ENCODE assay signal across 10 mouse cellular contexts in genomic region chr16:32650974-32651618, GRCm38 (mm10). TPM values are rescaled to one million over a fixed set of nuclear protein-coding genes. Genes with fewer than 3 reads are reported as not detected.
DNase-seq lines count a peak whose midpoint lies in the region; ATAC-seq and TF ChIP-seq lines count a peak whose summit lies in the region.
"Had no signal": no experiment of that assay in that cellular context is flagged by ENCODE, and none has a peak within 500 bp of the region (broad histone marks: within the 10 kb centered on the region; RNA-seq: fewer than 3 reads in every experiment).

No protein-coding gene starts in this region.

- H3K9ac ChIP-seq in kidney, embryonic 15.5 days = no peak overlapping the region
- no peak overlapping the region for H3K9ac ChIP-seq in kidney, postnatal 0 days (ENCODE audit: low read depth, low read length)
- H3K9ac ChIP-seq: embryonic facial prominence, embryonic 12.5 days; limb, embryonic 15.5 days had no signal

- H3K27me3 ChIP-seq in kidney, embryonic 15.5 days = no peaks in the 10 kb centered on the region
- no peaks in the 10 kb centered on the region for H3K27me3 ChIP-seq in kidney, postnatal 0 days (ENCODE audit: insufficient read depth, low read length)
- no peaks in the 10 kb centered on the region for H3K27me3 ChIP-seq in splenic B cell, adult 2 months (ENCODE audit: control insufficient read depth, insufficient read depth, low read length, poor library complexity, severe bottlenecking)
- H3K27me3 ChIP-seq: embryonic facial prominence, embryonic 12.5 days; limb, embryonic 15.5 days had no signal

- ATAC-seq in kidney, embryonic 15.5 days (replicated peaks; ENCODE audit: low FRiP score) = no peak; the same call in 1 of the 2 replicates
- no peak for ATAC-seq in kidney, postnatal 0 days (replicated peaks; ENCODE audit: low FRiP score, low read depth)

- TF ChIP-seq CTCF in kidney, postnatal 0 days (IDR thresholded peaks at IDR 0.05; ENCODE audit: low read depth) = no peak
- no peak for TF ChIP-seq CTCF in left cerebral cortex, adult 2 months (IDR thresholded peaks at IDR 0.05)

- no peak overlapping the region for H3K4me3 ChIP-seq in kidney, embryonic 15.5 days (replicated peaks)
- H3K4me3 ChIP-seq in kidney, postnatal 0 days (replicated peaks; ENCODE audit: low read depth, low read length) = no peak overlapping the region
- no peak overlapping the region for H3K4me3 ChIP-seq in left cerebral cortex, adult 2 months
- H3K4me3 ChIP-seq: embryonic facial prominence, embryonic 12.5 days; limb, embryonic 15.5 days had no signal

- no peak overlapping the region for H3K4me2 ChIP-seq in kidney, embryonic 15.5 days
- H3K4me2 ChIP-seq in kidney, postnatal 0 days (ENCODE audit: low read length) = no peak overlapping the region
- H3K4me2 ChIP-seq: embryonic facial prominence, embryonic 12.5 days; limb, embryonic 15.5 days had no signal

- no peak for DNase-seq in kidney, postnatal 10 days
- peak; percentile 71 for DNase-seq in MEL-GATA-1-ER (ENCODE audit: extremely low read depth, low read depth)
- DNase-seq in kidney, postnatal 0 days (ENCODE audit: low spot score) = peak; percentile 59
- peak; percentile 84 for DNase-seq in splenic B cell, adult 2 months (ENCODE audit: low read depth, low spot score)
- DNase-seq in left cerebral cortex, adult 2 months (ENCODE audit: extremely low spot score in 1 of 2, low spot score in 2 of 2) = no peak
- DNase-seq in cerebellum, adult 8-10 months = no peak
- DNase-seq in cerebellum, postnatal 25 days = no peak

- no peaks in the 10 kb centered on the region for H3K36me3 ChIP-seq in kidney, embryonic 15.5 days
- H3K36me3 ChIP-seq in kidney, postnatal 0 days (ENCODE audit: insufficient read depth, low read length) = no peaks in the 10 kb centered on the region
- H3K36me3 ChIP-seq in splenic B cell, adult 2 months (ENCODE audit: control insufficient read depth, insufficient read depth, low read length, poor library complexity, severe bottlenecking) = no peaks in the 10 kb centered on the region
- H3K36me3 ChIP-seq: embryonic facial prominence, embryonic 12.5 days had no signal

- H3K4me1 ChIP-seq in kidney, embryonic 15.5 days = peaks cover 22% of the 10 kb centered on the region
- H3K4me1 ChIP-seq in kidney, postnatal 0 days (replicated peaks; ENCODE audit: insufficient read depth, low read length) = peaks cover 6% of the 10 kb centered on the region; the same call in 1 of the 2 replicates

- intact Hi-C loops in left cerebral cortex, adult 2 months (cut with DNase I) = no loop called here

- H3K9me3 ChIP-seq in kidney, embryonic 15.5 days (replicated peaks) = no peaks in the 10 kb centered on the region
- no peaks in the 10 kb centered on the region for H3K9me3 ChIP-seq in kidney, postnatal 0 days (replicated peaks; ENCODE audit: low read length)
- H3K9me3 ChIP-seq: embryonic facial prominence, embryonic 12.5 days; limb, embryonic 15.5 days had no signal

- WGBS in kidney, embryonic 15.5 days = 71% methylated on average over 5 of the region's 5 CpGs
- 75% methylated on average over 5 of the region's 5 CpGs for WGBS in kidney, postnatal 0 days

- peak overlapping the region; percentile 72 for H3K27ac ChIP-seq in kidney, embryonic 15.5 days
- 0 out of 2 replicates have a peak overlapping the region, but pooled peaks have one; percentile 36 for H3K27ac ChIP-seq in kidney, postnatal 0 days
- H3K27ac ChIP-seq in left cerebral cortex, adult 2 months = no peak overlapping the region
- H3K27ac ChIP-seq: embryonic facial prominence, embryonic 12.5 days; limb, embryonic 15.5 days had no signal

RNA-seq across cellular contexts. Expression of gene Tnk2, which starts 7.4 kb away (rescaled TPM):
- polyA plus RNA-seq in kidney, embryonic 15.5 days (2015; fragmentation: Nextera tagmentation; extraction: Ambion mirVana) = 9.3 and 12.4 TPM in 2 replicates
- 8.4 and 8.5 TPM in 2 replicates for polyA plus RNA-seq in kidney, postnatal 0 days (2015; fragmentation: Nextera tagmentation; extraction: Ambion mirVana)
- total RNA-seq in left cerebral cortex, adult 2 months (2021) = 100 to 1,000 TPM; 239 to 244 TPM

RNA-seq across cellular contexts. Expression of gene Tfrc, which starts 42.4 kb away (rescaled TPM):
- polyA plus RNA-seq in kidney, embryonic 15.5 days (2015; fragmentation: Nextera tagmentation; extraction: Ambion mirVana) = 50.2 and 50.7 TPM in 2 replicates
- 37.0 and 43.9 TPM in 2 replicates for polyA plus RNA-seq in kidney, postnatal 0 days (2015; fragmentation: Nextera tagmentation; extraction: Ambion mirVana)
- 10 to 100 TPM; 68.3 to 85.0 TPM for total RNA-seq in left cerebral cortex, adult 2 months (2021)

Comparison
In these comparisons a context has a peak if more than half of its experiments do, and no peak if none do; other contexts are left out.
1. DNase-seq: peak in MEL-GATA-1-ER (single experiment), kidney, postnatal 0 days (single experiment) and splenic B cell, adult 2 months (single experiment); none in kidney, postnatal 10 days (single experiment), left cerebral cortex, adult 2 months (0 of 2), cerebellum, adult 8-10 months (single experiment) and cerebellum, postnatal 25 days (0 of 2).